Mouse (Mus musculus): Measurements from ENCODE around the gene Zdhhc22.

Zdhhc22 gene

DNA sequence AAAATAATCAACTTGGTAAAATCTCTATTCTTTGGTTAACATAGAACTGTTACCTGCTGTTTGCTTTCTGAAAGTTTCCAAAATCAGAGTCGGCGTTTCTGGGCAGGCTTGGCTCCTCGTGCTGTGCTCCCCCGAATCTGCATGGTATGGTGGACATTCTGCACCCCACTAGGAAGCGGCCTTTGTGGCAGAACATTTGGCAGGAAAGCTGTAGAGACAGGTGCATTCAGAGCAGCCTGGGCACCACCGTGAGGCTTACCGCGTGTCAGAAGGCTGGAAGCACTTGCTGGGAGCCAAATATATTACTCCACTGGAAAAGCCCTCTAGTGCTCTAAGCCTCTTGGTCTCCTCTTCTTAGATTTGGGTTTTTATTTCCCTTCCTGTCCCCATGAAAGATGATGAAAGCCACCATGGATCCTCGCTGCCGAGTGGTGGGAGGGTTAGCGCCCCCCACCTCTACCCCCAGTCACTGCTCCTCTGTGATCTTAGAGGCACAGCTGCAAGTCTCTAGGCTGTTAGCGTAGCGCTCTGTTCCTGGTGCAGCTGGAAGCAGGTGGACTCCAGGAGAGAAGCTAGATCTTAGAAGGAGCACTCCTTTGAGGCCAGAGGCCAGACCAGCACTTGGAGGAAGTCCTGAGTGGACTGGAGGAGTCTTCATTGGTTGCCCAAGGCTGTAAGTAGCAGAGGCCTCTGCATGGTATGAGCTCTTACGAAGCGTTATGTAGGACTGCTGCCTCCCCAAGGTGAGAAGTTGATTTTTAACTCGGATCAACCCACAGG is 25.8 kb downstream of the Zdhhc22 start:
- DNase-seq (ENCODE audit: low read depth, low spot score), result no peak

DNA sequence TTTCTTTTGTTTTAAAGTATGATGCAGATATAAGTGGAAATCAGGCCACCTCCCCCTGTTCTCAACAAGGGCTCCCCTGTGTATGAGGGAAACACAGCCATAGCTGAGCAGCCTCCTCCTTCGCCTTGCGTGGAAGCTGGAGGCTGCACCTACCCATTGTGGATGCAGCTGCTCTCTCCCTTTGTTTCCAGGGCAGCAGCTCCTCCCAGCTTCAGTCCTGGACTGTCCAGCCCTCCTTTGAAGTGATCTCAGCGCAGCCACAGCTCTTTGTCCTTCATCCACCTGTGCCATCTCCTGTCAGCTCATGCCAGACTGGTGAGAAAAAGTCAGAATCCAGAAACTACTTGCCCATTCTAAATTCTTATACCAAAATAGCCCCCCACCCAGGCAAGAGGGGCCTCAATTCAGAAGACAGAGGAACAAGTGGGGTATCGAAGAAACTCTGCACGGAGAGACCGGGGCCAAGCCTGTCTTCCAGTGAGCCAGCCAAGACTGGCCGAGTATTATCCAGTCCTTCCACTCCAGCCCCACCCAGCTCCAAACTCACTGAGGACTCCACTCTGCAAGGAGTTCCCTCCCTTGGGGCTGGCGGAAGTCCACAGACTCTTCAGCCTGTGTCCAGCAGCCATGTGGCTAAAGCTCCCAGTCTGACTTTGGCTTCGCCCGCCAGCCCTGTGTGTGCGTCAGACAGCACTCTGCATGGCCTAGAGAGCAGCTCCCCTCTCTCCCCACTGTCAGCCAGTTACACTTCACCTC is 28.5 kb downstream of the Zdhhc22 start:
- no peak for DNase-seq (ENCODE audit: low read depth, low spot score)

- DNase-seq (ENCODE audit: low read depth, low spot score), result no peak
Observed at GRCm38 (mm10) chr12:86960791-86961335, 29.4 kb downstream of the Zdhhc22 start.

DNA sequence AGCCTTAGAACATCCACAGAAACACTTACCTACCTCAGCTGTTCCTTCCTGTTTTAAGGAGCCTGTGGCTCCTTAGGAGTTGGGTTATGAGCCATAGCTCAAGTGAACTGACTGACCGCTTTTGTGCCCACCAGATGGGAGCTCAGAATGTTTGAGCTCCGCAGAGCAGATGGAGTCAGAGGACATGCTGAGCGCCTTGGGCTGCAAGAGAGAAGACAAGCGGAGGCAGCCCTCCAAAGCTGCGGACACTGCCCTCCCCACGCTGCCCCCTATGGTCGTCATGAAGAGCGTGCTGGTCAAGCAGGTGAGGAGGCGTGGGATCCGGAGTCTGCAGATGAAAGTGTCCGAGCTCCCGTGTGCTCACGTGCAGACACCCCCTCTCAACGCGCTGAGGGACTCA is 30.1 kb downstream of the Zdhhc22 start:
- no peak for DNase-seq (ENCODE audit: low read depth, low spot score)

GRCm38 (mm10) chr12:86959661-86960060 is 30.6 kb downstream of the Zdhhc22 start:
- no peak for DNase-seq (ENCODE audit: low read depth, low spot score)

- no peak for DNase-seq (ENCODE audit: low read depth, low spot score)
Observed at GRCm38 (mm10) chr12:86958558-86958957, 31.7 kb downstream of the Zdhhc22 start.

- no peak for DNase-seq (ENCODE audit: low read depth, low spot score)
Observed at GRCm38 (mm10) chr12:86955894-86956293, 34.3 kb downstream of the Zdhhc22 start.

DNA sequence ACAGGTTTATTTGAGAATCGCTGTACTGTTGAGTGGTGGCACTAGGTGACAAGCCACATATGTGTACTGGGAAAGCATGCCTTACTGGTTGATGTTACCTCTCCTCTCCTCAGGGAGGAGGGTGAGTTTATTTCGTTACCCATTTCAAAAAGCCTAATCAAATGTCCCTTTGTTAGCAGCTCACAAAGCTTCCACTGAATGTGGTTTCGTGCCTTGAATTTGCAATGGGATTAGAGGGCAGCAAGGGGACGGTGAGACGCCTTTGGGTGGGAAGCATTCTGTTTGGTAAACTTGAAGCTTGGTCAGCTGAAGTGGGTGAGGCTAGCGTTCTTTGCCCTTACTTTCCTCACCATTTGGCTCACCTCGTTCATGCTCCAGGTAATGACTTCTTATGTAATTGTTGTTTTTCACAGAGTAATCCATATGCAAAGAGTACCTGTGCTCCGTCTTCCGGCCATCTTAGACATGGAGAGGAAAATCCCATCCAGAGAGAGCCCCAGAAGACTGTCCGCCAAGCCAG is 37.8 kb downstream of the Zdhhc22 start:
- DNase-seq (ENCODE audit: low read depth, low spot score), result no peak

DNA sequence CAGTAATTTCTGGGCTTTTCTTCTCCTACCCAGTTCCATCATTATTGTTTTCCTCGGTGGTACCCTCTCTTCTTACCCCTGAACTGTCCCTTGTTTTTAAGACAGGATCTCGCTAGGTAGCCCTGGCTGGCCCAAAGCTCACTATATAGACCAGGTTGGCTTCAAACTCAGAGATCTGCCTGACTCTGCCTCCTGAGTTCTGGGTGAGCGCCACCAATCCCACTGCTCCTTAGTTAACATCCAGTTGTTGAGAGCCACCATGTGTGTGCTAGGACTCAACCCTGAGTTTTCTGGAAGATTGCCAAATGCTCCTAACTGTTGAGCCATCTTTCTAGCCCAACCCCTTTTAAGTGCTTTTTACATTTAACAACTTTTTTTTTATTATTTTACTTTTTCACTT is 39.3 kb downstream of the Zdhhc22 start:
- DNase-seq (ENCODE audit: low read depth, low spot score), result no peak

- no peak for DNase-seq (ENCODE audit: low read depth, low spot score)
Observed at GRCm38 (mm10) chr12:86950161-86950960, 39.9 kb downstream of the Zdhhc22 start.

DNA sequence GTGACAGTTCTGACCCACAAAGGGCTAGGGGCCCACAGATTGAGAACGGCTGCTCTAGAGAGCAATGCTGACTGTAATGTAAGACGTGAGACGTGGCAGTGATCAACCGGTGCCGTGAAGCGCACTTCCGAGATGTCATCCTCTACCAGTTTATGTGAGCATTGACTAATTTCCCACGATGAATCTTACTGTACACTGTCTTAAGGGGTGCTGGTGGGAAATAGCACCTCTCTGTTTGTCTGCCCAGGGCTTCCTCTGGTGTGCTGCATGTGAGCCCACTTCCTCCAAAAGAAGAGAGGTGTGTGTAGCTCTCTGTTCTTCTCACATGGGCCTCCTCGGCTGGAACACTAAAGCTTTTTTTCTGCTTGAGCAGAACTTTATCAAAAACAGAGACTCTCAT is 40.7 kb downstream of the Zdhhc22 start:
- no peak for DNase-seq (ENCODE audit: low read depth, low spot score)

GRCm38 (mm10) chr12:86948627-86949026 is 41.6 kb downstream of the Zdhhc22 start:
- DNase-seq (ENCODE audit: low read depth, low spot score), result peak; percentile 80

GRCm38 (mm10) chr12:86947681-86948401 is 42.4 kb downstream of the Zdhhc22 start:
- peak; percentile 36 for DNase-seq (ENCODE audit: low read depth, low spot score)

- peak; percentile 96 for DNase-seq (ENCODE audit: low read depth, low spot score)
Observed at GRCm38 (mm10) chr12:86946862-86947574, 43.2 kb downstream of the Zdhhc22 start, which contains the start of gene Cipc. TSS of gene Cipc (plus strand) at chr12:86947043.

DNA sequence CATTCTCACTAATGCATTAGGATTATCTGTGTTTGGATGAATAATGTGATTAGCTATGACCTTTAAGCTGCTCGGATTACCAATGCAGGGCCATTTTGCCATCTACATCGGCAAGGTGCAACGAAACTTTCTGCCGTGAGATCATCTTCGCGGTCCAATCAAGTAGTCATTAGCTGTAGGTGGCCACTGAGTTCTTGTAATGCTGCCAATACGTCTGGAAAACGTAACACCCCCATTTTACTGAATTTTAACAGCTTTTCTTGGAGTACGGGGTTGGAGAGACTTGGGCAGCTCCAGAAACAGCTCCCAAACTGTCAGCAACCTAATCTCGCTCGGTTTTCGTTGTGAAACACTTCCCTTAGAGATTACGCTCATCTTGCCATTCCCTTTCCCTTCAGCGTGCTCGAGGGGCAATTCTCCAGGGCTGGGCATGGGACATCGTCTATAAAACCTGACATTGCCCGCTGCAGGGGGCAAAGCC is 43.9 kb downstream of the Zdhhc22 start:
- peak; percentile 49 for DNase-seq (ENCODE audit: low read depth, low spot score)

DNA sequence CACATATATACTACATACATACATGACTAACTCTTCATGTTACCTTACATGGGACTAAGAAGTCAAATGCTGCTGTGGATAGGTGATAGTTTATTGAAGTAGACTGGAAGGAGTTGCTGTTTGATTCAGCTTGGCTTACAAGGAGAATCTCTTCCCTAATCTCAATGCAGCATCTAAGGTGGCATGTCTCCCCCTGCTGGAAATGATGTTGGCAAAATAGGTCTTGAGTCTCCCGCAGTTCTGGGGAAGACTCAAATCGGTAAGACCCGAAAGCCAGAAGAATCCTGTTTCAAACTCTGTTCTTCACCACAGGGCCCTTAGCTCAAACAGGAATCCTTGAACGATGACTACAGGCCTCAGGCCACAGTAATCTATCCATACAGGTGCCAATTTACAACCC is 45.1 kb downstream of the Zdhhc22 start:
- peak; percentile 92 for DNase-seq (ENCODE audit: low read depth, low spot score)

GRCm38 (mm10) chr12:86943421-86943820 is 46.8 kb downstream of the Zdhhc22 start:
- DNase-seq (ENCODE audit: low read depth, low spot score), result no peak

GRCm38 (mm10) chr12:86941734-86942486 is 48.3 kb downstream of the Zdhhc22 start:
- DNase-seq (ENCODE audit: low read depth, low spot score), result peak; percentile 54

GRCm38 (mm10) chr12:86941173-86941572 is 49.1 kb downstream of the Zdhhc22 start:
- DNase-seq (ENCODE audit: low read depth, low spot score), result peak; percentile 85
